Mouse (Mus musculus) stomach, postnatal 0 days (tissue): ENCODE data around the gene Ccdc142.

Experiments
- CTCF ChIP-seq: IDR thresholded peaks from 2 replicates; pipeline ENCODE4 v1.5.1; 2016; ENCODE audit warnings: antibody characterized with exemption, low read depth, mild to moderate bottlenecking, moderate library complexity
- EP300 ChIP-seq: optimal IDR thresholded peaks from 2 replicates; pipeline ENCODE3; 2016; ENCODE audit warnings: antibody characterized with exemption

DNA sequence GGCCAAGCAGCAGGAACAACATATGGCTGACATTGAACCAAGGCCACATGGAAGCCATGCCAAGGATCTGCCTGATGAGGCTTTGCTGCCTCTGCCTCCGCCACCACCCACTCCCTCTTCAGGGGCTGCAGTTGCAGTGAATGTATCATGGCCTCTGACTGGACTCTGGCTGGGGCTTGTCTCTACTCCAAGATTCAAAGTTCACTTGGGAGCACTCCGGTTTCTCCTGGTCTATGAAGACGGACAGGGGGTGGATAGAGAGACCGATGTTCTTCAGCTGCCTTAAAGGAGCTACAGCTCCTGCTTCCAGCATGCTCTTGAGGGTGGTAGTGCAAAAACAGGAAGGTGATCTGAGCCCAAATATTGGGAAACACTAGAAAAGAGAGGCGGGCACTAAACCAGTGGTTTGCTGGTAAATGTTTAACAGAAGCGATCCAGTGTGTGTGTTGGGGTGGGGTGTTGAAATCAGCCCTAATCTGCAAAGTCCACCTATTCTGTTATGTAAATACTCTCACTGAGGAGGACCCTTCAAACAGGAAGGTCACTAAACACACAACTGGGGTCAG lies 30.2 kb downstream of the Ccdc142 start:
- TF ChIP-seq EP300, result no peak
- no peak for TF ChIP-seq CTCF
